Mouse (Mus musculus) heart, postnatal 14 days (tissue): Measurements from ENCODE around the gene Hdac10. TPM values are rescaled to one million over a fixed set of nuclear protein-coding genes. Genes with fewer than 3 reads are reported as not detected.

Source experiments
- DNase-seq, 2 experiments: peaks; one replicate each; pipeline ENCODE4 v3.0.0; 2021 to 2022
- intact Hi-C: fragments of 180-260 bp; cut with DNase I; formaldehyde crosslinking; loops from one replicate; pipeline ENCODE4 v1.15.1; 2025
- total RNA-seq, 2 experiments: library from RNA; stranded (reverse); gene quantifications; 2 replicates each; pipeline ENCODE4 v1.2.3; 2021

Hdac10 gene
- total RNA-seq, 2 experiments from 2014 or later, result 7.2 to 8.4 TPM

GRCm38 (mm10) chr15:89149271-89150040, 21.0 kb upstream of the Hdac10 start, which contains the start of gene Mapk11:
Gene Mapk11 (minus strand): TSS chr15:89149628.
- intact Hi-C loops, result no loop called here
- peak; percentile 44 to 65 for DNase-seq

- intact Hi-C loops, result no loop called here
- DNase-seq, result no peak
Observed at GRCm38 (mm10) chr15:89148496-89149270, 20.2 kb upstream of the Hdac10 start.

- no peak for DNase-seq
- intact Hi-C loops, result no loop called here
Observed at GRCm38 (mm10) chr15:89147895-89148294, 19.4 kb upstream of the Hdac10 start.

- DNase-seq, result no peak
- intact Hi-C loops, result no loop called here
Observed at GRCm38 (mm10) chr15:89147456-89147855, 19.0 kb upstream of the Hdac10 start.

- intact Hi-C loops, result no loop called here
- no peak for DNase-seq
Observed at GRCm38 (mm10) chr15:89147024-89147423, 18.5 kb upstream of the Hdac10 start.

GRCm38 (mm10) chr15:89146537-89146936, 18.0 kb upstream of the Hdac10 start:
- peak in 1 of 2 experiments; percentile 47 for DNase-seq
- intact Hi-C loops, result no loop called here

GRCm38 (mm10) chr15:89145813-89146350, 17.4 kb upstream of the Hdac10 start:
- no peak for DNase-seq
- intact Hi-C loops, result no loop called here

- intact Hi-C loops, result no loop called here
Observed at GRCm38 (mm10) chr15:89144965-89145364, 16.5 kb upstream of the Hdac10 start.

DNA sequence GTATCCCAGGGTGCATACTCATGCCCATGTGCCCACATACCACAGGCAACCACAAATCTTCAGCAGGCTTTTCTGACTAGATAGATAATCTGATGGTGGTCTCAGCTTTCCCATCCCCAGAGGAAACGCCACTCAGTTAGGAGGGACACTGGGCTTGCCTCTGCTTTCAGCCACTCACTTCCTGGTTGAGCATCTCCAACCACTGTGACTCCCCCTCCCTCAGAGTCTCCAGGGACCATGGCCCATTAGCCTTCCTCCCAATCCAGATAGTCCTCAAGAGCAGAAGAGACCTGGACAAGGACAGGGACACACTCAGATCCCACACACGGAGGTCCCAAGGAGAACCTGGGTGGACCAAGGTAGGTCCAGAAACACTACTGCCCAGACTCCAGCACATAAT, 14.6 kb upstream of the Hdac10 start:
- DNase-seq, result no peak
- intact Hi-C loops, result no loop called here

More at GRCm38 (mm10) chr15:89144965-89145364, 16.5 kb upstream of the Hdac10 start:
- no peak for DNase-seq

DNA sequence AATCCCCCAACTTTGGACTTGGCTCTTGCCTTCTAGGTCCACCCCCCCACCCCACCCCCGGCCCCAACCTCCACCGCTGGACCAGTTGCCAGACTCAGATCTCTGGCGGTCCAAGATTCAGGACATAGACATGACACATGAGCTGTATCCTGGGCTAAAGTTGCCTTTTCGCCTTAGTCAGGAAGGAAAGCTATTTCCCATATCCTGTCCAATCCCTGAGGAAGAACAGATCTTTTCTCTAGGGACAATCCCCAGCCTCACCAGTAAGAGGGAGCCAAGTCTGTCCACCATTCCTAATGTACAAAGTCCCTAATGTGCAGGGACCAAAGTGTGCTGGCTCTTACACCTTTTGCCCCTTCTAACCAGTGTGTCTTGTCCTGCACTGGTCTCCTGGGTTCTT, 13.4 kb upstream of the Hdac10 start:
- DNase-seq, result no peak
- intact Hi-C loops, result no loop called here

DNA sequence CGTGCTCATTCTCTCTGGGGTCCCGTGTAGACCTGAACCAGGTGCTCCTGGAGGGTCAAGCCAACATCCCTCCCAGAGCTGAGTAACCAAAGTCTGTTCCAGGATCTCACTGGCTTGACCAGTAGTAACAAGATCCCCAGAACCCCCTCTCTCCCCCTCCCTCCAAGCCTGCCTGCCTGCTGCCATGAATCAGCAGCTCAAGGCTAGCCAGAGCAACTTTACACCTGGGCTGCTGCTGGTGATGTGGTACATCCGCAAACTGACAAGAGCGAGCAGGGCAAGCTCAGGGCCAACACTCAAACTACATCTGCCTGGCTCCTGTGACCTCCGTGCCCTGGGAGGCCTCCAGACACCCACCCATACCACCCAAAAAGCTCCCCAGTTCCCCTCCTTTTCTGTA, 12.9 kb upstream of the Hdac10 start:
- intact Hi-C loops, result no loop called here
- no peak for DNase-seq

GRCm38 (mm10) chr15:89140659-89141252, 12.3 kb upstream of the Hdac10 start, which contains the start of gene Mapk12:
Gene Mapk12 (minus strand): TSS chr15:89140703.
- peak; percentile 72 to 76 for DNase-seq
- intact Hi-C loops, result no loop called here

DNA sequence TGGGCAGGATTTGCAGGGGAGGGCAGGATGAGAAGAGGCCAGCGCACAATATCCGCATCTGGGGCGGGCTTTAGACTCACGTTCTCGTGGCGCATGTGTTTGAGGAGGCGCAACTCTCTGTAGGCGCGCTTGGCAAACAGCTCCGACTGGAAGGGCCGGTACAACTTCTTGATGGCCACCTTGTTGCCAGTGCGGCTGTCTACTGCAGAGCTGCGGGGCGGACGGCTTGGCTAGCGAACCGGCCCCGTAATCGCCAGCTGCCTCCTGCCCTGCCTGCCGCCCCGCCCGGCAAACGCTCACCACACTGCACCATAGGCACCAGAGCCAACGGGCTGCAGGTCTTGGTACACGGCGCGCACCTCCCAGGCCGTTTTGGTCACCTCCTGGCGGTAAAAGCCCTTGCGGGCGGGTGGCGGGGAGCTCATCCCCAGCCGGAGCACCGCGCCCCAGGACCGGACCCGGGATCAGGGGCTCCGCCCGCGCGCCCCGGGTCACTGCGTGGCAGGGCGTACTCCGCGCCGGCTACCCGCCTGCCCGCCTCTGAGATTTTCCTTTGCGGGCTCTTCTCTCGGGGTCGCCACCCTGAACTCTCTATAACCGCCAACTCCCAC, 11.7 kb upstream of the Hdac10 start:
- intact Hi-C loops, result no loop called here
- DNase-seq, result peak; percentile 51 to 64

DNA sequence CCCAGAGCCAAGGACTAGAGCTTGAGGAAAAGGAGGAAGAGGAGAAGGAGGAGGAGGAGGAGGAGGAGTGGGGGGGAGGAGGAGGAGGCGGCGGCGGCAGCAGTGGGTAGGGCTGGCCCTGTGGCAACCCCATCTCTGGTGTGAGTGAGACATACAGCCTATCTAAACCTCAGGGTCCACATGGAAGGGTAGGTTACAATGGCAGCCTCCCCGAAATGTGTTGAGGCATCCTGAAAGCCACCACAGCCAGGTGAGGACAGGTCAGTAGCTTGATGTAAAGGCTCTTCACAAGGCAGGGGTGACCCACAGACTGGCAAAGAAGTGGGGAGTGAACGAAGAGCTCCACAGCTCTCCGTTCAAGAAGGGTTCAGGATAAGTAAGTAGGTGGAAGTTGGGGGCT, 10.0 kb upstream of the Hdac10 start:
- intact Hi-C loops, result no loop called here
- no peak for DNase-seq

DNA sequence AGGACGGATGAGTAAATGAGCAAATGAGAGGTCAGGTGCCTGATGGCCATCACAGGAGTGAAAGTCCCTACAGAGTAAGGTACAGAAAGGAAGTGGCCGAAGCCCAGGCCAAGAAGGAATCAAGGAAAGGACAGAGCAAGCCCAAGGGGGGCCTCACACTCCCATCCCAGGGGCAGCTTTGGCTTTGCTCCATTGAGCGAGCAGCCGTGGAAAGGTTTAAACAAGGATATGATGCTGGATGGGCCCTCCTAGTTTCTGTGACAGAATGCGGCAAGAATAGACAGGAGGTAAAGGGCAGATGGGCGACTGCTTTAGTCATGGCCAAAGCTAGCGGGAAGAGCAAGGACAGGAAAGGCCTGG, 9.5 kb upstream of the Hdac10 start:
- intact Hi-C loops, result no loop called here
- no peak for DNase-seq

DNA sequence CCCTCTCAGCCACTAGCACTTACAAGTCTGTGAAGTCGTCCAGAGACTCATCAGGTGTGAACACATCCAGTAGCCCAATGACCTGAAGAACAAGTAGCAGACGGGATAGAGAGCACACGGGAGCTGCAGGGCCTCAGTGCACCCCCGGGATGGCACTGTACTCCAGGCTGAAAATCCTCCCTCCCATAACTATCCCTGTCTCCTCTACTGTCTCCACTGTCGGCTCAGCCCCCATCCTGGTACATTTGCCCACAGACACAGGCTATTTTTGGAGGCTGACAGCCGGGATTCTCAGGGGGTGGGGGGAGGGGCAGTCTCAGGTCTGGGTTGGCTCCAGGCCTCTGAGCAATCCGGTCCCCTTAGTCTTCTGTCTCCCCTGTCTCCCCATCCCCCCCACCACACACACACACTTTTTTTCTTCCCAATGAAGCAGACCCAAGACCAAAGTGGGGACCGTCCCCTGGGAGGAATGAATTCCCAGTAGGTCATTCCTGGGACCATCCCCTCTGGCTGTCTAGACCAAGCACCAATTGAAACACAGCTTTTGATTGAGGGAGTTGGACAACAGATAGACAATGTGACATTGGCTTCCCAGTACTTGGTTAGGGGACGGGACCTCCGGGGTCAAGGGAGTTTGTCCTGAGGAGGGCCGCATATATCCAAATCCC, 9.0 kb upstream of the Hdac10 start:
- no peak for DNase-seq
- intact Hi-C loops, result no loop called here

GRCm38 (mm10) chr15:89136461-89137155, 8.1 kb upstream of the Hdac10 start:
- intact Hi-C loops, result no loop called here
- no peak for DNase-seq

DNA sequence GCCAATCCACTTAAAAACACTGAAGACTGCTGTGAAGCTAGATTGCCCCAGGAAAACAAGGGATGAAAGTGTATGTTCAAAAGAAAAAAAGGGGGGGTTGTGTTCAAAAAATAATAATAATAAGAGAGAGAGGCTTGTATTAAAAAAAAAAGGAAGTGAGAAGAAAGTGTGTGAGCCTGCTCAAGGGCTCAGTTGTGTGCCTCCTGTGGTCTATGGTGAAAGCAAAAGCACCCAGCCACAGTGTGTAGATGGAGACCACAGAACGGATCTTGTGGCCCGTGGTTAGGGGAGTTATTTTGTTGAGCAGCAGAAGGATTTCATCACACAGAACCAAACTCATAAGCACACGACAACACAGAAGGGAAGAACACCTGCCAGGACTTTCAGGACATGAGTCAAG, 2.8 kb upstream of the Hdac10 start:
- DNase-seq, result no peak

GRCm38 (mm10) chr15:89130245-89130644, 1.7 kb upstream of the Hdac10 start:
- DNase-seq, result no peak
- intact Hi-C loops, result no loop called here

More for the DNA sequence above, 2.8 kb upstream of the Hdac10 start:
- intact Hi-C loops, result no loop called here
